Mouse (Mus musculus) spleen, adult 2 months (tissue): Measurements from ENCODE around the gene Tinf2.

Source experiments
- CTCF ChIP-seq: fragments of 200-500 bp; IDR thresholded peaks from 2 replicates; pipeline ENCODE4 v1.5.1; 2011; ENCODE audit warnings: mild to moderate bottlenecking, inconsistent platforms; ENCODE audit not compliant: insufficient read depth, insufficient read length, insufficient replicate concordance; ENCODE audit errors: extremely low read depth
- POLR2A ChIP-seq: fragments of 200-500 bp; IDR thresholded peaks from 2 replicates; pipeline ENCODE4 v1.6.1; 2011; ENCODE audit warnings: low read depth, low read length, inconsistent platforms

GRCm38 (mm10) chr14:55681160-55682117, at the start of gene Tinf2:
- TF ChIP-seq POLR2A (no peak), CTCF (peak; percentile 64; the same call in 1 of the 2 replicates)
